Mouse (Mus musculus) brain, embryonic 14.5 days (tissue): ENCODE results near the gene Sgms1.

Source experiments
- CTCF ChIP-seq: fragments of 200-500 bp; IDR thresholded peaks from 2 replicates; pipeline ENCODE4 v1.5.1; 2012; ENCODE audit warnings: inconsistent platforms, mild to moderate bottlenecking, moderate library complexity, borderline replicate concordance; ENCODE audit not compliant: insufficient read depth, insufficient read length; ENCODE audit errors: extremely low read depth
- POLR2A ChIP-seq: fragments of 200-500 bp; IDR thresholded peaks from 2 replicates; pipeline ENCODE4 v1.6.1; 2012; ENCODE audit warnings: mild to moderate bottlenecking, inconsistent platforms, borderline replicate concordance; ENCODE audit not compliant: poor library complexity, insufficient read depth, insufficient read length, severe bottlenecking; ENCODE audit errors: extremely low read depth

DNA sequence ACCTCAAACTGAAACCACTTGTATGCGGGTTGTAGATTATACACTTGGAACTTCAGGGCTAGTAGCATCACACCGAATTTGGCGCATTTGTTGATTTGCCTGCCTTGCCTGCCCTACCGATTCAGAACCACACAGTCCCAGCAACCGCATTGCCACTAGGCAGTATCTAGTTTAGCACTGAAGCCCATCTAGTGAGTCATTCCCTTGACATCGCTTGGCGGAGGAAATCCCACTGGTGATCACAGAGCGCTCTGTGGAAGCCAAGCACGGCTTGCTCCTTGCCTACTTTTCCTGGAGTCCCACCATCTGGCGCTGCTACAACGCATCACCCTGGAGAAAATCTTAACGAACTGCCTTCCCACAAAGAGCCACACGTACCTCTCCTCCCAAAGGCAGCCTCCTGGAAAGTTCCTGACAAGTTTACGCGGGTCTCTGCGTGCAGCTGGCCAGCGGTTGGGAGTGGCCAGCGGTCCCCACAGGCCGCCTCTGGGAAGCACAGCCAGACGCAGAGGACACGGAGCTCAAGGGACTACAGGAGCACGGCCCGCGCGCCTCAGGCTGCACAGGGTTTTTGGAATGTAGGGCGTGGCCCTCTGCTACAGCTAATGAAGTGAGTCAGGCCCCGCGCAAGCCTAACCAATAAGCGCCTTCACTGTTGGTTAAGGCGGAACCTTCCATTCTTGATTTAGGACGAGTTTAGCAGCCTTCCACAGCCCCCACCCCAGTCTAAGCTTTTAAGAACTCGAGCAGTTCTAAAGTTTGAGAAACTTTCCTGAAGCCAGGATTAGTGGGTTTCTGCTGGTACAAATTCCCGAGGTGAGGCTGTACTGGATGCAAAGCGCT lies 178.8 kb downstream of the Sgms1 start:
- no peak for TF ChIP-seq POLR2A
- no peak for TF ChIP-seq CTCF
